Mouse (Mus musculus) limb, embryonic 15.5 days (tissue): Measurements from ENCODE around the gene Apeh. TPM values are rescaled to one million over a fixed set of nuclear protein-coding genes. Genes with fewer than 3 reads are reported as not detected.

Experiments
- ATAC-seq: fragments of 200-750 bp; cut with Nextera tagmentation; 2 replicates; pipeline ENCODE4 v1.8.0; 2017; ENCODE audit warnings: low read depth, moderate TSS enrichment; ENCODE audit not compliant: insufficient number of reproducible peaks, low FRiP score, low TSS enrichment
- H3K27ac ChIP-seq: fragments of 300-500 bp; sonication (generic); 2 replicates; pipeline ENCODE4 v1.5.1; 2015; ENCODE audit warnings: moderate library complexity, mild to moderate bottlenecking, inconsistent platforms
- H3K27me3 ChIP-seq: fragments of 300-500 bp; sonication (generic); 2 replicates; pipeline ENCODE4 v1.6.1; 2015; ENCODE audit warnings: inconsistent platforms
- H3K36me3 ChIP-seq: fragments of 300-500 bp; sonication (generic); 2 replicates; pipeline ENCODE4 v1.6.1; 2015; ENCODE audit warnings: inconsistent platforms
- H3K4me1 ChIP-seq: fragments of 300-500 bp; sonication (generic); 2 replicates; pipeline ENCODE4 v1.6.1; 2015; ENCODE audit warnings: inconsistent platforms
- H3K4me2 ChIP-seq: fragments of 300-500 bp; sonication (generic); 2 replicates; pipeline ENCODE4 v1.6.1; 2015; ENCODE audit warnings: mild to moderate bottlenecking, inconsistent platforms
- H3K4me3 ChIP-seq: fragments of 300-500 bp; sonication (generic); 2 replicates; pipeline ENCODE4 v1.5.1; 2015; ENCODE audit warnings: mild to moderate bottlenecking, inconsistent platforms
- H3K9ac ChIP-seq: fragments of 300-500 bp; sonication (generic); 2 replicates; pipeline ENCODE4 v1.6.1; 2015; ENCODE audit warnings: inconsistent platforms
- H3K9me3 ChIP-seq: fragments of 300-500 bp; sonication (generic); 2 replicates; pipeline ENCODE4 v1.6.1; 2016; ENCODE audit warnings: inconsistent platforms
- WGBS: fragments of 180-500 bp; shearing (Covaris S2); methylation state at CpG from one replicate; pipeline ENCODE4 v1.1.7; 2015; 5-methylcytosine and 5-hydroxymethylcytosine counted together
- microRNA-seq: library from miRNA; unstranded; fragments of <30 nt; microRNA quantifications from one replicate; pipeline ENCODE4, GENCODE M21; 2016
- polyA plus RNA-seq: library from polyadenylated mRNA; unstranded; fragments of >200 nt; fragmentation: Nextera tagmentation; extraction: Ambion mirVana; gene quantifications from 2 replicates; pipeline ENCODE4 v1.2.1, GENCODE M21; 2015

The Apeh gene
- polyA plus RNA-seq, 1 experiment from 2014 or later, result 41.8 TPM

- Histone ChIP-seq H3K4me3 (no peak overlapping the region), H3K27me3 (no peaks in the 10 kb centered on the region), H3K9ac (no peak overlapping the region), H3K36me3 (peaks cover 68% of the 10 kb centered on the region), H3K4me1 (peaks cover 34% of the 10 kb centered on the region), H3K9me3 (no peaks in the 10 kb centered on the region), H3K4me2 (no peak overlapping the region), H3K27ac (no peak overlapping the region)
- ATAC-seq, result no peak
- 84% methylated on average over 4 of the region's 4 CpGs for WGBS
Measured at GRCm38 (mm10) chr9:108046582-108046981, 47.8 kb downstream of the Apeh start.

GRCm38 (mm10) chr9:108044751-108045492 lies 49.5 kb downstream of the Apeh start:
- no peak for ATAC-seq
- Histone ChIP-seq H3K9me3 (no peaks in the 10 kb centered on the region), H3K9ac (no peak overlapping the region), H3K4me3 (no peak overlapping the region), H3K4me1 (peaks cover 18% of the 10 kb centered on the region), H3K4me2 (no peak overlapping the region), H3K27me3 (no peaks in the 10 kb centered on the region), H3K36me3 (peaks cover 67% of the 10 kb centered on the region), H3K27ac (no peak overlapping the region)
- 95% methylated on average over 8 of the region's 8 CpGs for WGBS

Small RNA genes lying within 50 kb of the gene (microRNA-seq; reads per million reads assigned to microRNA genes)
- gene Gm47303 (not detected), gene Mir7088 (not detected)

Other genes starting within 250 kb of the Apeh start
- 71.7 and 72.2 TPM in 2 replicates for gene Rbm6, start 221.4 kb downstream of the Apeh start, polyA plus RNA-seq
- gene Mon1a, start 206.5 kb downstream of the Apeh start, polyA plus RNA-seq, result 15.9 and 16.9 TPM in 2 replicates
- gene Mst1r, start 187.7 kb downstream of the Apeh start, polyA plus RNA-seq, result 7.0 and 10.3 TPM in 2 replicates
- gene Actl11, start 166.1 kb downstream of the Apeh start, polyA plus RNA-seq, result not detected in 2 replicates
- gene Camkv, start 158.9 kb downstream of the Apeh start, polyA plus RNA-seq, result 5.8 and 6.7 TPM in 2 replicates
- 16.1 and 19.5 TPM in 2 replicates for gene Traip, start 144.5 kb downstream of the Apeh start, polyA plus RNA-seq
- gene Uba7, start 119.1 kb downstream of the Apeh start, polyA plus RNA-seq, result 22.7 and 24.9 TPM in 2 replicates
- 6.9 and 7.4 TPM in 2 replicates for gene Gm20661, start 111.5 kb downstream of the Apeh start, polyA plus RNA-seq
- 97.7 and 99.9 TPM in 2 replicates for gene Inka1, start 108.7 kb downstream of the Apeh start, polyA plus RNA-seq
- 10.7 and 11.9 TPM in 2 replicates for gene Cdhr4, start 102.1 kb downstream of the Apeh start, polyA plus RNA-seq
- 0.10 and 0.51 TPM in 2 replicates for gene Gm20662, start 98.3 kb downstream of the Apeh start, polyA plus RNA-seq
- 56.0 and 64.3 TPM in 2 replicates for gene Ip6k1, start 92.1 kb downstream of the Apeh start, polyA plus RNA-seq
- gene Gmppb, start 45.4 kb downstream of the Apeh start, polyA plus RNA-seq, result 46.7 and 52.4 TPM in 2 replicates
- 4.4 and 4.7 TPM in 2 replicates for gene Amigo3, start 41.4 kb downstream of the Apeh start, polyA plus RNA-seq
- 2.2 and 3.5 TPM in 2 replicates for gene Mst1, start 14.2 kb downstream of the Apeh start, polyA plus RNA-seq
- 25.5 and 30.4 TPM in 2 replicates for gene Rnf123, start 11.3 kb downstream of the Apeh start, polyA plus RNA-seq
- gene Bsn, start 95.8 kb upstream of the Apeh start, polyA plus RNA-seq, result 0.76 and 0.82 TPM in 2 replicates
- 86.6 and 107 TPM in 2 replicates for gene Dag1, start 169.4 kb upstream of the Apeh start, polyA plus RNA-seq
- 35.5 and 43.8 TPM in 2 replicates for gene Nicn1, start 195.8 kb upstream of the Apeh start, polyA plus RNA-seq
- 8.3 and 9.5 TPM in 2 replicates for gene Amt, start 202.2 kb upstream of the Apeh start, polyA plus RNA-seq
- 470 and 473 TPM in 2 replicates for gene Rhoa, start 211.5 kb upstream of the Apeh start, polyA plus RNA-seq
- 44.3 and 47.6 TPM in 2 replicates for gene Tcta, start 211.6 kb upstream of the Apeh start, polyA plus RNA-seq
- 621 and 657 TPM in 2 replicates for gene Gpx1, start 244.3 kb upstream of the Apeh start, polyA plus RNA-seq